Mouse (Mus musculus): ENCODE measurements around the gene Slc46a3. TPM values are rescaled to one million over a fixed set of nuclear protein-coding genes. Genes with fewer than 3 reads are reported as not detected.

The Slc46a3 gene
- total RNA-seq, 1 experiment from 2014 or later, result 28.5 TPM

DNA sequence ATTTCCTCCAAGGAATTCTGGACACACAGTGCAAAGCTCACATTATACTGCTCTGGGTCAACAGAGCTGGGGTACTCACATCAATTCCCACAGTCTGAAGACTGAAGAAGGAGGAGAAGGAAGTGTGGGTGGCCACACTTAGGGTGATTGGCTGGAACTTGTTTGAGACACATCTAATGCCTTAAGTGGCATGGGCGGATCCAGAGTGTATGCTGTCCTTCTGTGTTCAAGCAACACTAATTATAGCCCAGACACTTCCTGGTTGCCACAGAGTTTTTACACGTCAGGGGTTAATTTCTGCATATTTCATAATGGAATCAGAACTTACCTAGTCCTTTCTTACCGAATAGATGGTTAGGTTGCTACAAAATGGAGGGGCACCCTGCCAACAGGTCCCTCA is 49.3 kb downstream of the Slc46a3 start:
- DNase-seq, result no peak

GRCm38 (mm10) chr5:147843340-147843739 is 51.3 kb downstream of the Slc46a3 start:
- DNase-seq, result no peak

DNA sequence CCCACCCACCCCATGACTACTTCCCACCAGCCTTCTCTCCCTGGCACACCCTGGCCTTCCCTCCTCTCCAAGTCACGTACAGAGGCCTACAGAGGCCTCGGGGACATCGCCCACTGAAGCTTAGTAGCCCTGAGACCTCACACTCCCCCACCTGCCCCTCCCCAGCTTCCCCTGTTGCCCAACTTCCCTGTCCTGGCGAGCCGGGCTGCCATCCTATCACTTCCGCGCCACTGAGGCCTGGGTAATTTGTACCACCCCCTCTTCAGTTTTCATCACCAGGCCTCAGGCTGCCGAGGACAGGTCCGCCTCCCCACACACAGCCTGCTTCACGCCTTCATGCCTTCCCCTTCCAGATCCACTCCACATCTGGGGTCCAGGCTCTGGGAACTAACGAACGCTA is 55.2 kb downstream of the Slc46a3 start:
- DNase-seq, result no peak

DNA sequence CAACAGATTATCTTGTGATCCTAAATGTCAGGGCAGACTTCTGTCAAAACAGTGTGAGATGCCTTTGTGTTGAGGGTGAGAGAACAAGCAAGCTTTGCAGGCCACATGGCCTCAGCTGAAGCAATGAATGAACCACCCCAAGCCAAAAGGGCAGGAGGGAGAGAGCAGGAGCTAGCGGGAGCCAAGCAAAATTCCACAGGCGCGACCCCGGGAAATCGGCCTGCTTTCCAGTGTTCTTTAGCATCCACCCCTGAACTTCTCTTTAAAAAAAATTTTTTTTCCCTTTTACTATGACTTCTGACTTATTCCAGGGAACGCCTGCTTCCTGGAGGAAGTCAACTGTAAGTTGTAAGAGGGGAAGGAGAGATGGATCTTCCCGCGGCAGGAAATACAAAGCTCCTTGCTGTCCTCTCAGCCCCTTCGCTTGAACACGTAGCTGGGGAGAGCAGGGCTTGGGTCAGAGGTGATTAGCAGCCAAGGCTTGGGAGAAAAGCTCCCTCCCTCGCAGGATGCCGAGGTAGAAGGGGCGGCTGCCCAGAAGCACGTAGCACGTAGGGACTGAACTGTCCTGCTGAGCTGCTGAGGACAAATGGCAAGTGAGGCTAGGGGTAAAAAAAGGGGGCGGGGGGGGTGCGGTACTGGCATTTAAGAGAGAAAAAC is 59.6 kb downstream of the Slc46a3 start:
- DNase-seq, result no peak

DNA sequence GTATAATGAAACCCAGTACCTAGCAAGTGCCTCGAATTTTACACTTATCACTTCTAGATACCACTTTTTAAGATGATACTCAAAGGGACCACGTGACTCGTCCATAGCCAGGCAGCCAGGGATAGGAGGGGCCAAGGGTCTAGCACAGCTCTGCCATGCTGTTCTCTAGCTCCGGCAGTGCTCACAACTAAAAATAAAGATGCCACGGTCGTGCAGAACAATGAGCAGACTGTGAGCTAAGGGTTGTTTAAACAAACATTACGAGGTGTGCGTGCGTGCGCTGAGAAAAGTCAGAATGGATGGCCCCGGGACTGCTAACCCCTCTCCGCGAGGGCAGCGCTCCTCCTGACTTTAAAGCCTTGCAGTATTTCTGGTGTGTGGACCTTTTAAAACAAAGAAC is 61.8 kb downstream of the Slc46a3 start:
- DNase-seq, result no peak

DNA sequence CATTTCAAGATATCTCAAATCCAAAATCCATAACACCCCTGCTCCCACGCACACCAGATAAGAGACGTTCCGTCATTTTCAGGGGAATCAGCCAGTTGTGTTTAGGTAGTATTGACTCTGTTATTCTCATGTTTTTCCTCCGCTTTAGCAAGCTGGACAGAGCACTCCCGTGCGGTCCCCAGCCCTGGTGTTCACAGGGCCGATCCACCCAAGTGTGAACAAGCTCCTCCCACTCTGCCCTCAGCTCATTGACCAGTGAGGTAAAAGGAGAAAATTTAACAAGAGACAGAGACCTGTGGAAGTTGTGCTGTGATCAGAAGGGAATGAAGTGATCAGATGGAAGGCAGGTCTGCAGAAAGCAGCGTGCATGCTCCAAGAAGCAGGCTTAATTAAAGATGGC is 65.8 kb downstream of the Slc46a3 start:
- DNase-seq, result no peak

Other genes with a start within 250 kb of the Slc46a3 start
- gene Flt1, start 168.8 kb downstream of the Slc46a3 start, total RNA-seq (2021), result 39.6 and 43.0 TPM in 2 replicates
- 209 and 246 TPM in 2 replicates for gene Pomp, start 34.4 kb downstream of the Slc46a3 start, total RNA-seq (2021)
- 3.8 and 4.7 TPM in 2 replicates for gene Mtus2, start 62.5 kb upstream of the Slc46a3 start, total RNA-seq (2021)